Mouse (Mus musculus) neutrophil, adult 5-6 weeks (primary cell): Measurements from ENCODE around the gene Atl3. TPM values are rescaled to one million over a fixed set of nuclear protein-coding genes. Genes with fewer than 3 reads are reported as not detected.

ENCODE experiments used
- total RNA-seq: library from RNA; stranded (forward); fragments of 200-1000 nt; gene quantifications from 2 replicates; pipeline ENCODE4 v1.2.3, GENCODE M21; 2017

Gene Atl3
- total RNA-seq, 1 experiment from 2014 or later = 35.8 TPM

Other genes with a start within 250 kb of the Atl3 start
- gene Rcor2, start 226.7 kb upstream of the Atl3 start, total RNA-seq = 2.1 and 2.4 TPM in 2 replicates
- 96.4 and 114 TPM in 2 replicates for gene Mark2, start 152.2 kb upstream of the Atl3 start, total RNA-seq
- 8.7 and 9.3 TPM in 2 replicates for gene Spindoc, start 111.0 kb upstream of the Atl3 start, total RNA-seq
- 2.5 and 2.8 TPM in 2 replicates for gene 2700081O15Rik, start 76.4 kb upstream of the Atl3 start, total RNA-seq
- gene Rtn3, start 10.8 kb upstream of the Atl3 start, total RNA-seq = 69.4 and 71.8 TPM in 2 replicates
- 13.8 and 16.7 TPM in 2 replicates for gene Pla2g16, start 63.4 kb downstream of the Atl3 start, total RNA-seq
- not detected in 2 replicates for gene Lgals12, start 113.2 kb downstream of the Atl3 start, total RNA-seq
- gene Hrasls5, start 118.5 kb downstream of the Atl3 start, total RNA-seq = not detected in 2 replicates
- gene Slc22a19, start 217.3 kb downstream of the Atl3 start, total RNA-seq = 0.12 TPM in 1 of 2 replicates, not detected in the other